Mouse (Mus musculus) kidney, postnatal 0 days (tissue): ENCODE measurements at regions not wholly inside any gene's neighbourhood (a gene's known extent, or its start where the extent isn't known, plus 50 kb on each side); places are given as distances from the start of the nearest gene placed in this dataset.
A peak's percentile ranks its signal among the peaks of the same experiment; 100 is the strongest.

ENCODE experiments used
- ATAC-seq: fragments of 200-750 bp; cut with Nextera tagmentation; replicated peaks from 2 replicates; pipeline ENCODE4 v1.8.0; 2017; ENCODE audit warnings: low read depth, moderate number of reproducible peaks, moderate TSS enrichment, moderate library complexity; ENCODE audit not compliant: low FRiP score
- DNase-seq: peaks from one replicate; pipeline ENCODE4 v3.0.0-alpha.2; 2016; ENCODE audit warnings: low spot score
- H3K27ac ChIP-seq: fragments of 300-500 bp; sonication (generic); 2 replicates; pipeline ENCODE4 v1.5.1; 2014; ENCODE audit warnings: mild to moderate bottlenecking
- H3K27me3 ChIP-seq: fragments of 300-500 bp; sonication (generic); 2 replicates; pipeline ENCODE4 v1.6.1; 2014; ENCODE audit warnings: low read length, mixed read lengths; ENCODE audit not compliant: insufficient read depth
- H3K36me3 ChIP-seq: fragments of 300-500 bp; sonication (generic); 2 replicates; pipeline ENCODE4 v1.6.1; 2014; ENCODE audit warnings: low read length, mixed read lengths; ENCODE audit not compliant: insufficient read depth
- H3K4me1 ChIP-seq: fragments of 300-500 bp; sonication (generic); replicated peaks from 2 replicates; pipeline ENCODE4 v1.6.1; 2014; ENCODE audit warnings: antibody characterized with exemption, low read length, mixed read lengths; ENCODE audit not compliant: insufficient read depth
- H3K4me2 ChIP-seq: fragments of 300-500 bp; sonication (generic); 2 replicates; pipeline ENCODE4 v1.6.1; 2014; ENCODE audit warnings: mild to moderate bottlenecking, low read length, moderate library complexity, mixed read lengths
- H3K4me3 ChIP-seq: fragments of 300-500 bp; sonication (generic); replicated peaks from 2 replicates; pipeline ENCODE4 v1.5.1; 2014; ENCODE audit warnings: low read depth, low read length
- H3K9ac ChIP-seq: fragments of 300-500 bp; sonication (generic); 2 replicates; pipeline ENCODE4 v1.6.1; 2014; ENCODE audit warnings: low read depth, low read length
- H3K9me3 ChIP-seq: fragments of 300-500 bp; sonication (generic); replicated peaks from 2 replicates; pipeline ENCODE4 v1.6.1; 2016; ENCODE audit warnings: low read length, inconsistent platforms, mixed read lengths
- CTCF ChIP-seq: IDR thresholded peaks from 2 replicates; pipeline ENCODE4 v1.5.1; 2016; ENCODE audit warnings: antibody characterized with exemption, low read depth, mild to moderate bottlenecking, moderate library complexity
- WGBS: fragments of 180-500 bp; shearing (Covaris S2); extraction: QIAGEN DNeasy Blood & Tissue Kit; methylation state at CpG from one replicate; pipeline ENCODE4 v1.1.7; 2014; 5-methylcytosine and 5-hydroxymethylcytosine counted together

DNA sequence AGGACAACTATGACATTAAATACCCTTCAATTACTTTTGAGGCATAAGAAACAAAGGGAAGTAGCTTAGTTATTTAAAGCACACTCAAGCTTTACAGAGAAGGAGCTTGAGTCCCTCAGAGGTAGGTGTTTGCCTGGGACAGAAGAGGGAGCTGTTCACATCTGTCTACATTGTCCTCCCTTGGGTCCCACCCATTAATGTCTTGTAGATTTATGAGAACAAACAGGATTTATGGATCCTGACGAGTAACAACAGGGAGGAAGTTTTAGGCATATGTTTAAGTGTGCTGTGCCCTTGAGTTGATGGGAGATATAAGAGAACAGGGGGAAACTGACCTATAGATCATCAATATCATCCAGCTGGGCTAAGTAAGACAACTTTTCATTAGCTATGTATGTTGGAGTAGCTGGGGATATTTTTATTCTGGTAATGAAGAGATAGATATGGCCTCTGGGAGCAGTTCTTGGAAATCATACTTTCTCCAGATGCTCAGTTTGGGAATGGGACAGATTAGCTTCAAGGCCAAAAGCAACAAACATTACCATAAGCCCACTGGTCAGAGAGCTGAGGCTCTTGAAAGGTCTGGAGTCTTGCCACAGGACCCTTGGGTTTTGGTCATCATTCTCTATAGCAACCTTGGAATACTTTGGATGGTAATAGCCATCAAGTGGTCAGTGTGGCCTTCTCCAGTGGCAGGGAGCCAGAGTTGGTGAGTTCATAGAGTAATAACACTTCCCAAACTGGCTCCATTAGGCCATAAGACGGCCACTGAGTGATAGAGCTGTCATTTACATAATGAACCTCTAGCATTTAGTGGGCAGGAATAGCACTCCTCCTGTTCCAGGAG, 487.3 kb downstream of the Meis1 start:
- H3K9me3 ChIP-seq: no peaks in the 10 kb centered on the region
- ATAC-seq: no peak
- no peak overlapping the region for H3K27ac ChIP-seq
- H3K27me3 ChIP-seq: no peaks in the 10 kb centered on the region
- H3K9ac ChIP-seq: no peak overlapping the region
- no peak overlapping the region for H3K4me3 ChIP-seq
- no peaks in the 10 kb centered on the region for H3K4me1 ChIP-seq
- DNase-seq: peak; percentile 85
- peak; percentile 48; the same call in 1 of the 2 replicates for TF ChIP-seq CTCF
- H3K36me3 ChIP-seq: no peaks in the 10 kb centered on the region
- H3K4me2 ChIP-seq: no peak overlapping the region
- WGBS: 25% methylated on average over 2 of the region's 2 CpGs

DNA sequence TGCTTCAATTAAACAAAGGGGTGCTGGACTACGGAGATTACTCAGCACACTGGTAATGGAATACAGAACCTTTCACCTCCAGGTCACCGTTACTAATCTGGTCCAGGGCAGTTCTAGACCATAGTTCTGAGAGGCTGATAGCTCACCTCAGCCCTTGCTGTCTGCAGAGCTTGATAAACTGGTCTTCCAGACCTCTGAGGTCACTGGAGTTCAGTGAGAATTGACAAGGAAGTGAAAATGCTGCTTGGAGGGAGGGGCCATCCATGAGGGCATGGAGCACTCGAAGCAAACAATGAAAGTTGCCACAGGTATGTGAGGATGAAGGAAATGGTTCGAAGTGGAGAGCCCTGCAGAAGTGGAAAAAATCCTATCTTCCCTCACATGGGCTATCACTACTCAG, 490.2 kb downstream of the Meis1 start:
- WGBS: 54% methylated on average over 4 of the region's 4 CpGs
- no peak overlapping the region for H3K4me2 ChIP-seq
- no peaks in the 10 kb centered on the region for H3K36me3 ChIP-seq
- no peak overlapping the region for H3K27ac ChIP-seq
- DNase-seq (no peak), ATAC-seq (no peak)
- no peak overlapping the region for H3K9ac ChIP-seq
- no peaks in the 10 kb centered on the region for H3K4me1 ChIP-seq
- TF ChIP-seq CTCF: no peak
- H3K27me3 ChIP-seq: no peaks in the 10 kb centered on the region
- H3K4me3 ChIP-seq: no peak overlapping the region
- no peaks in the 10 kb centered on the region for H3K9me3 ChIP-seq

DNA sequence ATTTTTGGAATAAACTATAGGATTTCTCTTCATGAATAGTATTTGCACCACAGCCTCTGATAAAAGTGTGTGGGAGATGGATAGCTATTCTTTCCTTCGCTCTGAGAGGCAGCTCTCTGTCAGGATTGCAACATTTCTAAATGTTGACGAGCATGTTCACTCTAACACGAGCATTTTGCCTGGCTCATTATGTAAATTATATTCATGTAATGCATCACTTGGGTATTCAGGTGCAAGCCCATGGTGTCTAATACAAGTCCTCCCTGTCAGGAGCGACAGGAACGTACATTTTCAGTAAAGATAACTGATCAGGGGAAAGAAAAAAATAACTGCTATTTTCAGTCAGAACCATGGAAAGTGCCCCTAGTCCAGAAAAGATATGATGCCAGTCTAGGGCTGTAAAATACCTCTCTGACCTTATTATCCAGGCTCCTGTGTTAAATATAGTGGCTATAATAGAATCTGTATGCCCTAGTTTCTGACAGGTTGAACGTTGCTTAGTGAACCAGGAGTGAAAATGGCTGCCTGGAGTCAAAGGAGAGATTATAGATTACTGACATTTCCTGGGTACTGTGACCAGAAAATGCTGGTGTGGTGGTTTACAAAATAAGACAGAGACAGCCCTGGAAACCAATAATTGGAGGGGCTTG, 523.6 kb downstream of the Meis1 start:
- Histone ChIP-seq H3K27me3 (no peaks in the 10 kb centered on the region), H3K4me1 (no peaks in the 10 kb centered on the region), H3K9me3 (no peaks in the 10 kb centered on the region), H3K4me3 (no peak overlapping the region), H3K9ac (no peak overlapping the region), H3K27ac (no peak overlapping the region), H3K4me2 (no peak overlapping the region), H3K36me3 (no peaks in the 10 kb centered on the region)
- WGBS: 77% methylated on average over 6 of the region's 6 CpGs
- no peak for DNase-seq
- no peak for ATAC-seq
- no peak for TF ChIP-seq CTCF

DNA sequence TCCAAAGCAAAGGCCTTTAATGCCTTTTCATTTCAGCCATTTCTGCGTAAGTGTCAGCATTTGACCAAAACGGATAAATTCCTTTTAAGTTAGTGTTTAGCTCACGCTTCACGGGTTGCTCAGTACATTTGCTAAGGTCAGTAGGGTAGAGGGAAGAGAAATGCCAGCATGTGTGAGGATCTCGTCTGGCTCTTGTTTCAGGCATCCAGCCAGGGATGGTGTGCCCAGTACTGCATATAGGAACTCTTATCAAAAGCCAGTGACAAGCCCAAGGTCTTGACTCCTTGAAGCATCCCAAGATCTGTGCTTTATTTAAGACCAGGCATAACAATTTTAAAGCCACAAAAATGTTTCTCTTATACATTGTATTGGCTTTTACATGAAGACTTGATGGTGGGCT, 524.8 kb downstream of the Meis1 start:
- H3K27ac ChIP-seq: no peak overlapping the region
- no peak overlapping the region for H3K4me3 ChIP-seq
- no peak overlapping the region for H3K4me2 ChIP-seq
- no peaks in the 10 kb centered on the region for H3K27me3 ChIP-seq
- H3K9me3 ChIP-seq: no peaks in the 10 kb centered on the region
- H3K9ac ChIP-seq: no peak overlapping the region
- no peak for DNase-seq
- H3K36me3 ChIP-seq: no peaks in the 10 kb centered on the region
- H3K4me1 ChIP-seq: no peaks in the 10 kb centered on the region
- ATAC-seq: no peak
- no peak for TF ChIP-seq CTCF
- WGBS: 56% methylated on average over 5 of the region's 5 CpGs

DNA sequence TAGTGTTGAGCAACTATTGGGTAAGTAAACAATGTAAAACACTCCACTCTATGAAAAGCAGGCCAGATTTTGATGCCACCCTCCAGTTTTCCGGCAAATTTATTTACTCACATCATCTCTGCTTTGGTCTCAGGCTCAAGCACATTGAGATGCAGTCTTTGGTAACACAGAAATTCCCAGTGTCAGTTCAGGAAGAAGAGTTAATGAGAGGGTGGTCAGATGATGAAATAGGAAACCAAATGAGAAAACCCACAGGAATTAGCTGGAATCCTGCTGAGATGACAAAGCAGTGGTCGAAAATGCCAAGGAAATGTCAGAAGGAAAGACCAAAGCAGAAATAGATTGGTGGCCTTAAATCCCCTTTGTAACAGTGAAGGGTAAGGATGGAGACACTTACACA, 525.7 kb downstream of the Meis1 start:
- 33% methylated on average over 2 of the region's 2 CpGs for WGBS
- ATAC-seq: no peak

DNA sequence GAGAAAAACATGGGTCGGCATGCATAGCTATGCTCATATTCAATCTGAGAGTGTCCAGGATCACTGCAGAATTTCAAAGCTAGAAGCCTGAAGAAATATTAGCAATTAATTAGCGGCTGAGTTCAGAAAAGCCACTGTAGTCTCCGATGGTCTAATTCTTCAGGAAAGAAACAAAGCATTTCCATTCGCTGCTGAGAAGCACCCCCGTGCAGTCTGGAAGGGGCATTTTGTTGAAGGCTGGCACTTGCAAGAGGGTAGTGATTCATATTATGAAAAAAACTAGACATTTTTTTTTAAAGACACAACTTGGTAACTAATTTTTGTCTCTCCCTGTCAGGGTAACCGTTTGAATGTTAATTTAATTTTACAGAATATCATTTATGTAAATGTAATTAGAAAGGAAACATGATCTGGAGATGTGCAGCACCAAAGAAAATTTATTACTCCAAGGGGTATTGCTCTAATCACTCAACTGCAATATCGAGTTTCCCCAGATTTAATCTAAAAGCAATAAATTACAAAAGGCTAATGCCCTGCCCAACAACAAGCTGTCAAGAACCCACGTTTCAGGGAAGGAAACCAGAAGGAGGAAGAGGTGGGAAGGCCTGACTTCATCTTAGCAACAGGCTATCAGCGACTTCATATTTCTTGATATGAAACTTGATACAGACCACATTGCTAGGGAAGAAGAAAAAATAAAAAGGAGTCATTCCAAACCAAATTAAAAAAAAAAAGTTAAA, 529.1 kb downstream of the Meis1 start:
- H3K4me1 ChIP-seq: no peaks in the 10 kb centered on the region
- no peak overlapping the region for H3K4me3 ChIP-seq
- no peak overlapping the region for H3K4me2 ChIP-seq
- no peak overlapping the region for H3K9ac ChIP-seq
- no peak overlapping the region for H3K27ac ChIP-seq
- no peak for TF ChIP-seq CTCF
- H3K9me3 ChIP-seq: no peaks in the 10 kb centered on the region
- H3K36me3 ChIP-seq: no peaks in the 10 kb centered on the region
- DNase-seq (peak; percentile 82), ATAC-seq (peak; percentile 75)
- WGBS: 16% methylated on average over 9 of the region's 9 CpGs
- H3K27me3 ChIP-seq: no peaks in the 10 kb centered on the region

More for the DNA sequence above, 525.7 kb downstream of the Meis1 start:
- Histone ChIP-seq H3K4me2 (no peak overlapping the region), H3K27me3 (no peaks in the 10 kb centered on the region), H3K9me3 (no peaks in the 10 kb centered on the region), H3K9ac (no peak overlapping the region), H3K36me3 (no peaks in the 10 kb centered on the region), H3K4me1 (no peaks in the 10 kb centered on the region), H3K27ac (no peak overlapping the region), H3K4me3 (no peak overlapping the region)
- DNase-seq: peak; percentile 70
- TF ChIP-seq CTCF: no peak
